Mouse (Mus musculus) liver, postnatal 0 days (tissue): Measurements from ENCODE around the gene Stxbp5. TPM values are rescaled to one million over a fixed set of nuclear protein-coding genes. Genes with fewer than 3 reads are reported as not detected.

Source experiments
- ATAC-seq: fragments of 200-750 bp; cut with Nextera tagmentation; 2 replicates; pipeline ENCODE4 v1.8.0; 2017; ENCODE audit warnings: mild to moderate bottlenecking, moderate library complexity
- DNase-seq: peaks from one replicate; pipeline ENCODE4 v3.0.0-alpha.2; 2016
- H3K27ac ChIP-seq: fragments of 300-500 bp; sonication (generic); 2 replicates; pipeline ENCODE4 v1.5.1; 2014; ENCODE audit warnings: antibody characterized with exemption, moderate library complexity, mild to moderate bottlenecking, low read depth
- H3K27me3 ChIP-seq: fragments of 300-500 bp; sonication (generic); 2 replicates; pipeline ENCODE4 v1.6.1; 2014; ENCODE audit warnings: low read length, control low read depth, mixed read lengths; ENCODE audit not compliant: insufficient read depth
- H3K36me3 ChIP-seq: fragments of 300-500 bp; sonication (generic); replicated peaks from 2 replicates; pipeline ENCODE4 v1.6.1; 2014; ENCODE audit warnings: mild to moderate bottlenecking, control low read depth, low read length, moderate library complexity, mixed read lengths; ENCODE audit not compliant: insufficient read depth
- H3K4me1 ChIP-seq: fragments of 300-500 bp; sonication (generic); 2 replicates; pipeline ENCODE4 v1.6.1; 2014; ENCODE audit warnings: antibody characterized with exemption, mild to moderate bottlenecking, control low read depth; ENCODE audit not compliant: insufficient read depth
- H3K4me2 ChIP-seq: fragments of 300-500 bp; sonication (generic); 2 replicates; pipeline ENCODE4 v1.6.1; 2014; ENCODE audit warnings: low read depth, mild to moderate bottlenecking, low read length, moderate library complexity, mixed read lengths
- H3K4me3 ChIP-seq: fragments of 300-500 bp; sonication (generic); 2 replicates; pipeline ENCODE4 v1.5.1; 2014; ENCODE audit warnings: low read depth, low read length
- H3K9ac ChIP-seq: fragments of 300-500 bp; sonication (generic); replicated peaks from 2 replicates; pipeline ENCODE4 v1.6.1; 2014; ENCODE audit warnings: mild to moderate bottlenecking, moderate library complexity
- H3K9me3 ChIP-seq: fragments of 300-500 bp; sonication (generic); 2 replicates; pipeline ENCODE4 v1.6.1; 2016; ENCODE audit warnings: mild to moderate bottlenecking, control low read depth, low read length, mixed read lengths
- CTCF ChIP-seq: sonication (generic); IDR thresholded peaks from 2 replicates; pipeline ENCODE4 v1.5.1; 2016; ENCODE audit warnings: antibody characterized with exemption, low read depth
- EP300 ChIP-seq: IDR thresholded peaks from 2 replicates; pipeline ENCODE4 v1.6.1; 2016; ENCODE audit warnings: antibody characterized with exemption, low read depth, mild to moderate bottlenecking
- WGBS: fragments of 180-500 bp; shearing (Covaris S2); extraction: QIAGEN DNeasy Blood & Tissue Kit; methylation state at CpG from one replicate; pipeline ENCODE4 v1.1.7; 2014; ENCODE audit not compliant: insufficient replicate concordance; 5-methylcytosine and 5-hydroxymethylcytosine counted together
- polyA plus RNA-seq: library from polyadenylated mRNA; unstranded; fragments of >200 nt; fragmentation: Nextera tagmentation; extraction: Ambion mirVana; gene quantifications from 2 replicates; pipeline ENCODE4 v1.2.1, GENCODE M21; 2015

Stxbp5 gene
- 1.9 and 2.2 TPM in 2 replicates for polyA plus RNA-seq

DNA sequence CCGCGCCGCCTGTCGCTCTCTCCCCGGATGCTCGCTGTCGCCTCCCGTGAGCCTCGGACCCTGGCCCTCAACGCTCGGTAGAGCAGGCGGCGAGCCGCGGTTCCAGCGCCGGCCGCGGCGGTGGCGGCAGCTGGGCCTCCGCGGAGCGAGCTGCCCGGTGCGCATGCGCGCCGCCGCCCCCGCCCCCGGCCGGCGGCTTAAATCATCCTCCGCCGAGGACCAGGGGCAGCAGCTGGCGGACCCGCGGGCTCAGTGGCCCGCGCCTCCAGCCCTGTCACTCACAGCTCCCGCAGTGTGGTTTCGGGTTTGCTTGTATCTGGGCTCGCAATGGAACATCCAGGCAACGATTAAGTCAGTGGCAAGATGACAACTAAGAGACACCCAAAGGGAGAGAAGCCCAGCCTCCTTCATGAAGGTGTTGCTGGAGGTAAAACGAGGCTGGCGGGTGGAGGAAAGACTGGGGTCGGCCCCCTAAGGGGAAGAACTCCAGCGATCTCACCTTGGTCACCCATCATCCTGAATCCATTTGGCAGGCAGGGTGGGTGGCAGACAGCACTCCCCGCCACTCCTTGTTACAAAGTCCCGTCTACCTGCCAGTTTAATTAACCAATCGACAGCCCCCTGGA is at the start of gene Stxbp5:
TSS of gene Stxbp5 (minus strand) at position 9 of the 626 bp plus-strand sequence.
- Histone ChIP-seq H3K36me3 (no peaks in the 10 kb centered on the region), H3K9me3 (no peaks in the 10 kb centered on the region), H3K9ac (peak within 1 kb of the TSS; percentile 93), H3K27me3 (no peaks in the 10 kb centered on the region), H3K4me2 (peak within 1 kb of the TSS; percentile 90), H3K4me1 (peaks cover 17% of the 10 kb centered on the region), H3K27ac (peak within 1 kb of the TSS; percentile 95), H3K4me3 (peak within 1 kb of the TSS; percentile 91)
- 5% methylated on average over 38 of the region's 52 CpGs for WGBS
- DNase-seq, result peak; percentile 84
- no peak for TF ChIP-seq EP300
- TF ChIP-seq CTCF, result no peak
- ATAC-seq, result peak; percentile 79

DNA sequence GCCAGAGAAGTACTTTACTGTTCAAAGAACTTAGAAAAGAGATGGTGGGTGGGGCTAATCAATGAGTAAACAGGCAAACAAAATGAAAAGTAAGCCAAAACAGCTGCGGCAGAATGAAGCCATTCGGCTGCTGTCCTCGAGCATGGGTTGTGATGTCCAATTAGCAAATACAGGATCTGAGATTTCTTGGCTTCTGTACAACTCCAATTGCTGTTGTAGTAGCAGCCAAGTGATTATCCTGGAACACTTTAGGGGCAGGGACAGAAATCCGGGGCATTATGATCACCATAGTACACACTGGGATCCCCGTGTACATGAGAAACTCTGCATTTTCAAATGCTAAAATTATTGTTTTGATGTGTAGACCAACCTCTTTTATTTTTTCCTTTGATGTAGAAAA is 11.5 kb upstream of the Stxbp5 start:
- 74% methylated on average over 5 of the region's 5 CpGs for WGBS
- peaks cover 6% of the 10 kb centered on the region; the same call in 1 of the 2 replicates for H3K4me1 ChIP-seq
- DNase-seq (no peak), ATAC-seq (no peak)
- no peaks in the 10 kb centered on the region for H3K9me3 ChIP-seq
- no peaks in the 10 kb centered on the region for H3K36me3 ChIP-seq
- no peak for TF ChIP-seq CTCF
- TF ChIP-seq EP300, result no peak
- H3K27ac ChIP-seq, result no peak overlapping the region
- H3K27me3 ChIP-seq, result no peaks in the 10 kb centered on the region
- no peak overlapping the region for H3K9ac ChIP-seq
- H3K4me2 ChIP-seq, result no peak overlapping the region
- no peak overlapping the region for H3K4me3 ChIP-seq

DNA sequence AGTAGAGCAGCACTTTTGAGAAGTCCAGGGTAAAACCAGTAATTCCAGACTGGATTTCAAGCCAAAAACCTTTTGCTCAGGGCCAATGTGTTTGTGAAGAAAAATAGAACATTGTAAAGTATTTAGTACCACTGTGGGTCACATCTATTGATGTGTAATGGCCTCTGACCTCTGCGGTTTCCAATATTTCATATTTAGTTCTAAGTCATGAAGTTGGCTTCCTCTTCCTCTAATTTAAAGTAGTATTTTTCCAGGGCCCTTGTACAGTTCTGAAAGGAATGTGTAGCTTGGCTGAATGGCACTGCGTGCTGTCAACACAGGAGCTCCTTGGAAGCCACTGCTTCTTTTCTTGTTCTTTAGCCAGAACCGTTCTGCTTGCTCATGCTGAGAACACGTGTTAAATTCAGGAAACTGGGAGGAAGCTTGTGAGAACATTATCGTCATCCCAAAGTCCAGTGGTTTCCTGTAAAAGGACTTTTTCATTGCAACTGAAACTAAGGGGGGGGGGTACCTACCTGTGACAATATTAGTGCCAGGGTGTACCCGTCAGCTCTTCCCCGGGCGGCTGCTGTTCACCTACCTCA is 7.1 kb upstream of the Stxbp5 start:
- H3K27me3 ChIP-seq, result no peaks in the 10 kb centered on the region
- peak; percentile 27; the same call in 1 of the 2 replicates for ATAC-seq
- WGBS, result 40% methylated on average over 8 of the region's 8 CpGs
- TF ChIP-seq EP300, result peak; percentile 56; the same call in 1 of the 2 replicates
- TF ChIP-seq CTCF, result no peak
- no peak overlapping the region for H3K4me3 ChIP-seq
- DNase-seq, result no peak
- H3K36me3 ChIP-seq, result no peaks in the 10 kb centered on the region
- H3K4me1 ChIP-seq, result peaks cover 9% of the 10 kb centered on the region
- H3K27ac ChIP-seq, result no peak overlapping the region
- 0 out of 2 replicates have a peak overlapping the region, but pooled peaks have one; percentile 13 for H3K4me2 ChIP-seq
- H3K9me3 ChIP-seq, result no peaks in the 10 kb centered on the region
- H3K9ac ChIP-seq, result no peak overlapping the region

DNA sequence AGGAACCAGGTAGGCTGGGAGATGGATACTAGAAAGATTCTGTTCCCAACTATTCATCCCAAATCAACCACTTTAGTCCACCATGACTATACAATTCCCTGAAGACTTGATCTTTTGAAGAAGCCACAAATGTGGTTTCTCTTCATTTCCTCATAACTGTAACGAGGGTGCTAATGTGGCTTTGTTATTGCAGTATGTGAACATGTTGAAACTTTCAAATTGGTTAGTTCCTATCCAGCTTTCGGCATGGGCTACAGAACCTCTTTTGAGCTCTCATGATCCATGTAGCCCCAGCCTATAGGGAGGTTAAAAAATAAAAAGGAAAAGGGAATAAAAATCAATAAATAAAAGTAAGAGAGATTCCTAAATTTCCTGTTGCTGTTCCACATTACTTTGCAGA is 6.6 kb upstream of the Stxbp5 start:
- ATAC-seq (peak; percentile 55; the same call in 1 of the 2 replicates), DNase-seq (no peak)
- H3K27ac ChIP-seq, result no peak overlapping the region
- H3K4me1 ChIP-seq, result peaks cover 9% of the 10 kb centered on the region
- H3K9ac ChIP-seq, result no peak overlapping the region
- no peaks in the 10 kb centered on the region for H3K9me3 ChIP-seq
- no peaks in the 10 kb centered on the region for H3K27me3 ChIP-seq
- H3K36me3 ChIP-seq, result no peaks in the 10 kb centered on the region
- H3K4me2 ChIP-seq, result no peak overlapping the region
- no peak overlapping the region for H3K4me3 ChIP-seq
- 44% methylated on average over 2 of the region's 2 CpGs for WGBS
- TF ChIP-seq EP300 (no peak), CTCF (no peak)

DNA sequence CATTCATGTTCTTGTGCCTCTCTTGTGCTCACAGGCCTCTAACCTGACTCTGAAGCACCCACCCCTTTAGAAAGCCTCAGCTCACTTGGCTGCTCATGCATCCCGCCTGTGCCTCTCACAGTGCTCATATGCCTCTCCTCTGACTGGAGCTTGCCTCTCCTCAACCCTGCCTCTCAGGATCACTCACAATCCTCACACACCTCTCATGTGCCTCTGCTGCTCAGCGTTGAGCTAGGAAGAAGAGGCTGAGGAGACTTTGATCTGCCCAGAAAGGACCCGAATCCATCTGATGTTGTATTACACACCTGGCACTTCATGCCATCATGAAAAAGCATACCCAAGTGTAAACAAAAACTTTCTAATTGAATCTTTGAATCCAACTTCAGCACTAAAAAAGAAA is 5.3 kb upstream of the Stxbp5 start:
- no peak overlapping the region for H3K4me2 ChIP-seq
- no peak for TF ChIP-seq EP300
- no peak for TF ChIP-seq CTCF
- DNase-seq (no peak), ATAC-seq (no peak)
- H3K9ac ChIP-seq, result no peak overlapping the region
- H3K27me3 ChIP-seq, result no peaks in the 10 kb centered on the region
- H3K9me3 ChIP-seq, result no peaks in the 10 kb centered on the region
- no peaks in the 10 kb centered on the region for H3K36me3 ChIP-seq
- H3K27ac ChIP-seq, result no peak overlapping the region
- 61% methylated on average over 3 of the region's 3 CpGs for WGBS
- no peak overlapping the region for H3K4me3 ChIP-seq
- peaks cover 12% of the 10 kb centered on the region for H3K4me1 ChIP-seq

DNA sequence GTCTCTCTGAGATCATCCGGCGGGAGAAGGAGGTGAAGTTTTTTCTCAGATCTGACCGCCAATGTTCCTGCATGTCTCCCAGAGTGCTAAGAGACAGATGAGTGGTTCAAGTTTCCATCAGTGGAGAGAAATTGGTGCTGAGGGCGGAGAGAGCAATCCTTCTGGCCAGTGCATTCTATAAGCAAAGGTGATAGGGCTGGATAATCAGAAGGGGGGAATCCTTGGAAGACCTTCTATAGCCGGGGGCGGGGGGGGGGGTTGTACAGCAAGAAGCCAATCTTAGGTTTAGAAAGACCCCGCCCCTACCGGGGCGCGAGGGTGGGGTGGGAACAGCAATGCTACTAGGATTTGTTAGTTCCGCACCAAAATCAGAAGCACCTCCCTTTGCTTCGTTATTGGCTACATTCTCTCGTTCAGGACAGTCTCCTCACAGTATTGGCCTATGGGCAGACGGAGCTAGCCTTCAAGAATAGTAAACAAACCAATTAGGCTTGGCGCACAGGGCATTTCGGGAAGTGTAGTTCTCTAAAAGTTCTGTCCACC is 889 bp upstream of the Stxbp5 start:
- under 1% methylated on average over 16 of the region's 16 CpGs for WGBS
- H3K9ac ChIP-seq, result peak overlapping the region; percentile 93
- no peaks in the 10 kb centered on the region for H3K27me3 ChIP-seq
- TF ChIP-seq EP300 (no peak), CTCF (no peak)
- peak overlapping the region; percentile 91 for H3K4me3 ChIP-seq
- H3K4me2 ChIP-seq, result peak overlapping the region; percentile 90
- no peaks in the 10 kb centered on the region for H3K36me3 ChIP-seq
- peak; percentile 73 for DNase-seq
- no peaks in the 10 kb centered on the region for H3K9me3 ChIP-seq
- H3K4me1 ChIP-seq, result peaks cover 18% of the 10 kb centered on the region
- peak overlapping the region; percentile 95 for H3K27ac ChIP-seq
- peak; percentile 88 for ATAC-seq
